Mouse (Mus musculus): ENCODE measurements around the gene Slc41a2.

Slc41a2 gene

DNA sequence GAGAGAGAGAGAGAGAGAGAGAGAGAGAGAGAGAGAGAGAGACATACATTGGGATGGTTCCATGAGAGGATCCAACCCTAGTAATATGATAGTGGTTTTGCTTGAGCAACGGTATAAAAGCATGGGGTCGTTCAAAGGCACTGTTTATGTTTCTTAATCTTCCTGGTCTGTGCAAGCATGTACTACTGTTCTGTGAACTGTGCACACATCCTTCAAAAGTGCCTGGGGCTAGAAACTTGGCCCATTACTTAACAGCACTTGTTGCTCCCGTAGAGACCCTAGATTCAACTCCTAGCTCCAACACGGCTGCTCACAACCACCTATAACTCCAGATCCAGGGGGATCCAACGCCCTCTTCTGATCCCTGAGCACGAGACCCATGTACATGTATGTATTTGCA is 17.3 kb downstream of the Slc41a2 start:
- DNase-seq (ENCODE audit: extremely low spot score, low read depth, low spot score) = no peak

GRCm38 (mm10) chr10:83313033-83313432 is 24.6 kb downstream of the Slc41a2 start:
- no peak for DNase-seq (ENCODE audit: extremely low spot score, low read depth, low spot score)

DNA sequence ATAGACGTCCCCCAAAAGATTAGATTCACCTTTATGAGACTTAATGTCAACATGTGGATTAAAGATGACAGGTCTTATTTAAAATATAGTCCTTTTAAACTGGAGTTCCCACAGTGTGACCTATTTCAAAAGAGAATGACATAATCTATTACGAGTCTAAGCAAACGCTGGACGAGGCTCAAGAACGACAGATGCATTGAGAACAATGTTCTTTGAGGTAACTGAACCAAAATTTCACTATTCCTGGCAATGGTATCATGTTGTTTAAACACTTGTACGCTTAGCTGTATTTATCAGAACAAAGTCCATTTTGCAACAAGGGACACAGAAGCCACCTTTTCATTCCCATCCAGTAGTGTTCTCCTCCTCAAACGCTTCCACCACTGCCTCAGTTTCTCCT is 27.3 kb downstream of the Slc41a2 start:
- DNase-seq (ENCODE audit: extremely low spot score, low read depth, low spot score) = no peak

GRCm38 (mm10) chr10:83301687-83302086 is 36.0 kb downstream of the Slc41a2 start:
- no peak for DNase-seq (ENCODE audit: extremely low spot score, low read depth, low spot score)

- no peak for DNase-seq (ENCODE audit: extremely low spot score, low read depth, low spot score)
Measured at GRCm38 (mm10) chr10:83301054-83301453, 36.6 kb downstream of the Slc41a2 start.

GRCm38 (mm10) chr10:83297017-83297416 is 40.7 kb downstream of the Slc41a2 start:
- DNase-seq (ENCODE audit: extremely low spot score, low read depth, low spot score) = no peak

- DNase-seq (ENCODE audit: extremely low spot score, low read depth, low spot score) = peak; percentile 30
Measured at GRCm38 (mm10) chr10:83294746-83295145, 42.9 kb downstream of the Slc41a2 start.

DNA sequence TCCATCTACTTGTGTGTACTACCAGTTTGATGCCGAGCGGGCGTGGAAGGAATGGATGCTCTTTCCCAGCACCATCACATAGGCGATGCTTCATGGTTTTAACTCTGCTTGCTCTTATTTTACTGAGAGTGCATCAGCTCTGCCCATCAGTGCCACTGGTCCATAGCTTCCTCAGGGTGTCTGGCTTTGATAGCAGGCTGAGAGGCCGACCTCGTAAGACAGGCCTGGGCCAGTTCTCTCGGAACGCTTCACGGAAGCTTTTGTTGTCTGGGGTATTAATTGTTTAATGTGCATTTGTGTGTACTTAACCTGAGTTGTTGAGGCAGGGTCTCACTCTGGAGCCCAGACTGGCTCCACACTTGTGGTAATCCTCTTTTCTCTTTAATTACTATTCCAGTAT is 44.3 kb downstream of the Slc41a2 start:
- no peak for DNase-seq (ENCODE audit: extremely low spot score, low read depth, low spot score)

DNA sequence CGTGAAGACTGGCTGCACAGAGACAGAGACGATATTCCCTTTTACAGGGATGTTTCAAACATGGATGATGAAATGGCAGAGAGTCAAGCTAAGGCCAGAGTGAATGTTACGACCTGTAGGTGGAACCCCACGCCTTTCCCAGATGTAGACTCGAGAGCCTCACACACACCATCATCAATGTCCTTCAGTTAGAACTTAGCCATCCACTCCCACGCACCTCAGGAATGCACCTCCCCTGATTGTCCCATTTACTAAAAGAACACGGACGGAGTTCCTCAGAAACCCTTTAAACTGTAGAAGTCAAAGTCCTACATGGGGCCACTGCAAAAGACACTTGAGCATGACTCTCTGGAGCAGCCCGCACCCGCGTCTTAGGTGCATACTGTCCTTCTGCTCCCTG is 46.0 kb downstream of the Slc41a2 start:
- DNase-seq (ENCODE audit: extremely low spot score, low read depth, low spot score) = no peak

DNA sequence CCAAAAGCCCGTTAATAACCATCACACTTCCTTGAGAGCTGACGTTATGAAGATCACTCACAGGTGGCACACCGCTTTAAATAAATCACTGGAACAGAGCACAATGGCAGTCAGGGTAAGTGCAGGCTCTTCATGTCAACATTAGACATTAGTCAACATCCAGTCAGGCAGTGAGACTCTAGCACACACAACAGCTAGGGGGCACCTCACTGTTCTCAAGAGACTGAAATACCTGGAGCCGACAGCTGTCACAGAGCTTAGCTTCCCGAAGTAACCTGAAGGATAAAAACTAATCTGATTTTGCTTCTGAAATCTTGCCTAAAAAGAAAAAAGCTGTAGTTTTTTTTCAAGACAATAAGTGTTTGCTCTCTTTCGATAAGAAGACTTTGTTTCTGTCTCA is 49.9 kb downstream of the Slc41a2 start:
- DNase-seq (ENCODE audit: extremely low spot score, low read depth, low spot score) = no peak

DNA sequence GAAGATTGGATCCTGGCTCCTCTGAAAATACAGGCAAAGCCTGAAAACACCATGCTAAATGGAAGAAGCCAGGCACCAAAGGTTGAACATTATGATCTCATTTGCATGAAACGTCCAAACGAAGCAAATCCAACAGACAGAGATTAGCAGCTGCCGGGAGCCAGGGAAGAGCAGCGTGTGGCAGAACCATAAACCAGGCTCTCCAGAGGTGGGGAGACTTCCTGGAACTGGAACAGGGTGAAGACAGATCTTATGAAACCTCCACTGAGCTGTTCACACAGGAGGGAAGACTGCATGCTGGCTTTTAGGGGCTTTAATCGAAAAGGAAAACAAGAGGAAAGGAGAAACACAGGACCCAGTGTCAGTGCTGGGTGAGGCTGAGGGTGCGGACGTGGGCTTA is 51.3 kb downstream of the Slc41a2 start:
- DNase-seq (ENCODE audit: extremely low spot score, low read depth, low spot score) = no peak

DNA sequence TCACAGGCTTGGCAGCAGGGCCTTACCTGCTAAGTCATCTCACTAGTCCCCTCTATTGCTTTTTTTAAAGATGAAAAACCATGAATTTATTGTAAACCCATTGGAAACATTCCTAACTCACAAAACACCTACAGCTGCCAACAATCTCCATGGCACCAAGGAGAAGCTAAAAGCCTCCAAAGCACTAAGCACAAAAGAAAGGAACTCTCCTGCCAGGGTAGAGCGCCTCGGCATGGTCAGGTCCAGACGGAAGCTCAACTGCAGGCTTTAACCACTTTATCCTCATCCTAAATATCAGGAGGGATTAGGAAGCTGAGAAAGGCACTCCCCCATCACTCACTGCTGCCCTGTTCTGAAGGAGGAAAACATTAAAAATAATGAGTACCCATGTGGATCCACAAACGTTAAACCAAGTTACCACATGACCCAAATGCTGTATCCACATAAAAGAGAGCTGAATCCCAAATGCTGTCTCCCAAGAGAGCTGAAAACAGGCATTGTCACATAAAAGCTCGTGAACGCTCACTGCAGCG is 51.9 kb downstream of the Slc41a2 start:
- DNase-seq (ENCODE audit: extremely low spot score, low read depth, low spot score) = no peak

GRCm38 (mm10) chr10:83284916-83285315 is 52.8 kb downstream of the Slc41a2 start:
- DNase-seq (ENCODE audit: extremely low spot score, low read depth, low spot score) = no peak

DNA sequence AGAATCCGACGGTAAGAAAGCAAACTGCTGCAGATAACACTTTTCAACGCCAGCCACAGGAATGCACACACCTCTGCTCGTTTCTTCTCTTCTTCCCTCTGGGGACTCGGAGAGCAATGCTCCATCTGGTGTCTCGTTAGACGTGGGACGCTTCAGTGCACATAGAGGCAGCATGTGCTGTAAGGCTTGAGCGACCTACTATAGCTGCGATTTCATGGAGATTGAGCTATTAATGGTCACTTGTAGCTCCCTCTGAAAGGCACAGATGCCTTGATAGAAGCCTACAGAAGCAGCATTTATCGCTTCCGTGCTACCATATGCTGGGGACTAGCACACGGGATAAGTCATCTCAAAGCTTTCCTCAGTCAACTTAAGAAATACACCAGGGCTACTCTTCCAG is 71.0 kb downstream of the Slc41a2 start:
- DNase-seq (ENCODE audit: extremely low spot score, low read depth, low spot score) = no peak

DNA sequence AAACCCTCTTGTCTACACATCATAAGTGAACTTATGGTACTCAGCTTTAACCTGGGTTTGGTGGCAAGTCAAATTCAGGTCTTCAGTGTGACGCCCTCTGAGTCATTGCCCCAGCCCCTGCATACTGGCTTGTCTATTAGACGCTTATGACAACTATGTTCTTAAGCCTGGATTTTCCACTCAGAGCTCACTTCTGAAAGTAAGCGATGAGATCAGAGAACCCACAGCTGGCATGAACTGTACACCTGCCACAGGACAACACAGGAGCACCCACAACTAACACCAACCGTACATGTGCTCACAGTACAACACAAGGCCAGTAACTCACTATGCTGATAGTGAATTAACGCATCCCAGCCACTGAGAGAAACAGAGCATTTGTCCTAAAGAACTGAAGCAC is 71.4 kb downstream of the Slc41a2 start:
- no peak for DNase-seq (ENCODE audit: extremely low spot score, low read depth, low spot score)

- DNase-seq (ENCODE audit: extremely low spot score, low read depth, low spot score) = no peak
Measured at GRCm38 (mm10) chr10:83264680-83265079, 73.0 kb downstream of the Slc41a2 start.

- no peak for DNase-seq (ENCODE audit: extremely low spot score, low read depth, low spot score)
Measured at GRCm38 (mm10) chr10:83264056-83264455, 73.6 kb downstream of the Slc41a2 start.

GRCm38 (mm10) chr10:83261264-83261663 is 76.4 kb downstream of the Slc41a2 start:
- DNase-seq (ENCODE audit: extremely low spot score, low read depth, low spot score) = no peak

- DNase-seq (ENCODE audit: extremely low spot score, low read depth, low spot score) = no peak
Measured at GRCm38 (mm10) chr10:83251377-83251776, 86.3 kb downstream of the Slc41a2 start.

DNA sequence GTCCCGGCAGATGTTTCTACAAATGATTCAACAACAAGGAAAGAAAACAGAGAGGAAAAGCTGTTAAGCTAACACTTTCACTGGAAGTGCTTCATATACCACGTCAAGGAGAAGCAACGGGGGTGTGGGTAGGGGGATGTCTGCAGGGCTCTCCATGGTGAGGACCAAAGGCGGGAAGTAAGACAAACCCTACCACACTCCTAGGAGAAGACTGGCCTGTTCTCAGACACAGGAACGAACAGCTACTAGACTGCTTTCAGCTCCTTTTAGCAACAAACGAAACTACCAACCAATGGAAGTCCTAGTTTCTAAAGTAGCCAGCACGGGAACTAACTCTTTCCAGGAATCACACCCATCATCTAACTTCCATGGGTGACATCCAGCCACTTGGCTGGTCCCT is 89.6 kb downstream of the Slc41a2 start:
- no peak for DNase-seq (ENCODE audit: extremely low spot score, low read depth, low spot score)

DNA sequence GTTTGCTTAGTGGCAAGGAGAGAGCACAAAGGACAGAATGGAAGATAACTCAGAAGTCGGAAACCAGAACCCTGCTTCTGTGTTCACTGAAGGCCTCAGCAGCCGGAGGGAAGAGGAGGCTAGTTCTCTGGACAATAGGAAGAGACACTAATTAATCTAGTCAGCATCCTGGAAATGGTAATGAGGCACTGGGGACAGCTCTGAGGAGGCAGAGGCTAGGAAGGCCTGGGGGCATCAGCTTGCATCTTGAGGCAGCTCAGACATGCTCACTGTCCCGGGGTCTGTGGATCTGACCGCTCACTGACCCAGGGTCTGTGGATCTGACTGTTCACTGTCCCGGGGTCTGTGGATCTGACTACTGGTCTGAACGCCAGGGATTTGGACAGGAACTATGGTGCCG is 92.0 kb downstream of the Slc41a2 start:
- no peak for DNase-seq (ENCODE audit: extremely low spot score, low read depth, low spot score)

GRCm38 (mm10) chr10:83244131-83244530 is 93.6 kb downstream of the Slc41a2 start:
- DNase-seq (ENCODE audit: extremely low spot score, low read depth, low spot score) = no peak

DNA sequence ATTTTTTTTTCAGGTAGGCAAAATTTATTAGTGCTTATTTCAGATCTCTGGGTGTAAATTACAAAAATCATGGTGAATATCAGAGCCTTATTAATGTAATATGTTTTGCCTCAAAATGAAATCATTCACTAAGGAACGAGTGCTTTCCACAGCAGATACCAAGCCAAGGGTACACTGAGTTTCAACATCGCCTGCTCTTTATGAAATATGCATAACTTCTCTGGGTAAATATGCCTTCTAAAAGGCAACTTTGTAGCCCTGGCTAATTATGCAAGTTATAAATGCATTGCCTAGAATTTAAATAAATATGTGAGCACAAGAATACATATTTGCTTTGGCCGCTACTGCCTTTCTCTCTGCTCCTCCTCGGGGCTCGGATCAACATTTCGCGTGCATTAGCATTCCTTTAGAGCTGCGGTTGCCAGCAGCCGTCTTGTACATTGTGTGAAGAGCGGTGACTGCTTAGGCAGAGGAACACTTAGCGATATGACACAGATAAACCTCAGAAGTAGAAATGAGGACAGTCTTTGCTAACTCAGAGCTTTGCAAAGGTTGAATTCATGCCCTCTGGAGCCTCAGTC is 95.5 kb downstream of the Slc41a2 start:
- DNase-seq (ENCODE audit: extremely low spot score, low read depth, low spot score) = no peak
